Mouse (Mus musculus): ENCODE data around the gene Smim14. TPM values are rescaled to one million over a fixed set of nuclear protein-coding genes. Genes with fewer than 3 reads are reported as not detected.

The Smim14 gene
- total and polyA plus RNA-seq, 3 experiments, result 18.8 to 29.8 TPM; not detected in 1

GRCm38 (mm10) chr5:65513506-65513905 is 23.5 kb downstream of the Smim14 start:
- no peaks in the 10 kb centered on the region for H3K36me3 ChIP-seq (ENCODE audit: control insufficient read depth in 1 of 2, insufficient read depth in 2 of 2, low read length in 2 of 2)
- H3K4me1 ChIP-seq (ENCODE audit: control insufficient read depth in 1 of 2, insufficient read depth in 2 of 2, low read length in 2 of 2), result no peaks in the 10 kb centered on the region
- no peaks in the 10 kb centered on the region for H3K27me3 ChIP-seq (ENCODE audit: control insufficient read depth in 1 of 2, insufficient read depth in 2 of 2, low read length in 2 of 2)
- no peaks in the 10 kb centered on the region for H3K9me3 ChIP-seq (replicated peaks; ENCODE audit: insufficient read depth, low read length)
- no peak for DNase-seq (ENCODE audit: low read depth, low spot score)
- H3K79me2 ChIP-seq (ENCODE audit: control insufficient read depth, insufficient read depth, low read length, poor library complexity), result no peaks in the 10 kb centered on the region
- no peak overlapping the region for H3K27ac ChIP-seq (ENCODE audit: control insufficient read depth, low read depth, low read length)
- no peak overlapping the region for H3K9ac ChIP-seq (ENCODE audit: control insufficient read depth, low read depth, low read length, poor library complexity, severe bottlenecking)
- H3K4me3 ChIP-seq (ENCODE audit: control insufficient read depth in 1 of 2, insufficient read depth in 1 of 2, low read depth in 2 of 2, low read length in 2 of 2), result no peak overlapping the region
- no peak for TF ChIP-seq RAD21 (IDR thresholded peaks at IDR 0.05; ENCODE audit: low read depth, low read length)
- no peak for TF ChIP-seq USF2 (IDR thresholded peaks at IDR 0.05; ENCODE audit: borderline replicate concordance in 1 of 2, insufficient read depth in 1 of 2, low read depth in 1 of 2, low read length in 2 of 2)
- no peak for TF ChIP-seq SIN3A (IDR thresholded peaks at IDR 0.05; ENCODE audit: low read length)
- TF ChIP-seq HCFC1 (IDR thresholded peaks at IDR 0.05; ENCODE audit: low read depth, low read length), result no peak

GRCm38 (mm10) chr5:65508395-65508794 is 28.6 kb downstream of the Smim14 start:
- Histone ChIP-seq H3K36me3 (ENCODE audit: control insufficient read depth in 1 of 2, insufficient read depth in 2 of 2, low read length in 2 of 2) (no peaks in the 10 kb centered on the region), H3K4me3 (ENCODE audit: control insufficient read depth in 1 of 2, insufficient read depth in 1 of 2, low read depth in 2 of 2, low read length in 2 of 2) (no peak overlapping the region), H3K4me1 (ENCODE audit: control insufficient read depth in 1 of 2, insufficient read depth in 2 of 2, low read length in 2 of 2) (no peaks in the 10 kb centered on the region), H3K9me3 (replicated peaks; ENCODE audit: insufficient read depth, low read length) (no peaks in the 10 kb centered on the region), H3K27me3 (ENCODE audit: control insufficient read depth in 1 of 2, insufficient read depth in 2 of 2, low read length in 2 of 2) (peaks cover 0 to 2% of the 10 kb centered on the region in 2 experiments; a peak in 2 of 4 replicates), H3K9ac (ENCODE audit: control insufficient read depth, low read depth, low read length, poor library complexity, severe bottlenecking) (no peak overlapping the region), H3K27ac (ENCODE audit: control insufficient read depth, low read depth, low read length) (no peak overlapping the region), H3K79me2 (ENCODE audit: control insufficient read depth, insufficient read depth, low read length, poor library complexity) (no peaks in the 10 kb centered on the region)
- TF ChIP-seq POLR2AphosphoS5 (IDR thresholded peaks at IDR 0.05; ENCODE audit: borderline replicate concordance, low read depth, low read length), result no peak
- TF ChIP-seq ETS1 (IDR thresholded peaks at IDR 0.05; ENCODE audit: low read depth, low read length), result no peak
- no peak for TF ChIP-seq EP300 (IDR thresholded peaks at IDR 0.05; ENCODE audit: low read depth in 1 of 2, low read length in 2 of 2)
- no peak for TF ChIP-seq MYC (IDR thresholded peaks at IDR 0.05; ENCODE audit: low read depth, low read length)
- TF ChIP-seq CHD2 (IDR thresholded peaks at IDR 0.05; ENCODE audit: low read length), result no peak
- no peak for TF ChIP-seq MAX (IDR thresholded peaks at IDR 0.05; ENCODE audit: low read length)
- TF ChIP-seq TAL1 (IDR thresholded peaks at IDR 0.05; ENCODE audit: low read length), result no peak
- no peak for TF ChIP-seq CHD1 (IDR thresholded peaks at IDR 0.05; ENCODE audit: low read depth, low read length)
- no peak for DNase-seq (ENCODE audit: low read depth, low spot score)

DNA sequence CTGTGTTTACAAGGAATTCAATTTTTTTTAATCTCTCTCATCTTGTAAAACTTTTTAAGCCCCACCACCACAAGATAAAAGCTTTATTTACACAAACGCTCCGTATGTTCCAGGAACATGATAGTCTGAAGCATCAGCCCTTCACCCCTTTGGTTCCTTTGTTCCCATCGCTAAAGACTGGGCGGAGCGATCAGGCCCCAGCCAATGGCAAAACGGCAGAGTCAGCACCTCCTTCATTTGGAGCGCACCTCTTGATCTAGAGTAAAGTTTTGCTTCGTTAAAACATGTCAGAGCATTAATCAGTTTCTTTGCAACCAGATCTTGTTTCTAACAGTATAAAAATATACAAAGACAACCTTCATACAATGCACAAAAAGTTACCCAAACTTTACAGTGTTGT is 31.2 kb downstream of the Smim14 start:
- Histone ChIP-seq H3K79me2 (ENCODE audit: control insufficient read depth, insufficient read depth, low read length, poor library complexity) (no peaks in the 10 kb centered on the region), H3K4me1 (ENCODE audit: control insufficient read depth in 1 of 2, insufficient read depth in 2 of 2, low read length in 2 of 2) (no peaks in the 10 kb centered on the region), H3K36me3 (ENCODE audit: control insufficient read depth in 1 of 2, insufficient read depth in 2 of 2, low read length in 2 of 2) (no peaks in the 10 kb centered on the region), H3K27ac (ENCODE audit: control insufficient read depth, low read depth, low read length) (no peak overlapping the region), H3K9ac (ENCODE audit: control insufficient read depth, low read depth, low read length, poor library complexity, severe bottlenecking) (no peak overlapping the region), H3K9me3 (replicated peaks; ENCODE audit: insufficient read depth, low read length) (no peaks in the 10 kb centered on the region), H3K27me3 (ENCODE audit: control insufficient read depth in 1 of 2, insufficient read depth in 2 of 2, low read length in 2 of 2) (peaks cover 0 to 2% of the 10 kb centered on the region in 2 experiments; a peak in 3 of 4 replicates), H3K4me3 (ENCODE audit: control insufficient read depth in 1 of 2, insufficient read depth in 1 of 2, low read depth in 2 of 2, low read length in 2 of 2) (no peak overlapping the region)
- TF ChIP-seq ZNF384 (IDR thresholded peaks at IDR 0.05; ENCODE audit: low read depth, low read length) (no peak), POLR2A (IDR thresholded peaks at IDR 0.05; ENCODE audit: control insufficient read depth in 1 of 2, insufficient read depth in 1 of 2, low read depth in 1 of 2, low read length in 2 of 2, poor library complexity in 1 of 2) (no peak), KAT2A (conservative IDR thresholded peaks at IDR 0.05; ENCODE audit: low read depth, low read length) (no peak), USF2 (IDR thresholded peaks at IDR 0.05; ENCODE audit: borderline replicate concordance in 1 of 2, insufficient read depth in 1 of 2, low read depth in 1 of 2, low read length in 2 of 2) (no peak), ELF1 (IDR thresholded peaks at IDR 0.05; ENCODE audit: low read depth, low read length) (no peak), SMC3 (IDR thresholded peaks at IDR 0.05; ENCODE audit: low read depth, low read length) (no peak), ZKSCAN1 (IDR thresholded peaks at IDR 0.05; ENCODE audit: low read depth, low read length) (no peak), EP300 (IDR thresholded peaks at IDR 0.05; ENCODE audit: low read depth in 1 of 2, low read length in 2 of 2) (no peak)
- no peak for DNase-seq (ENCODE audit: low read depth, low spot score)
